Mouse (Mus musculus) forebrain, embryonic 12.5 days (tissue): ENCODE data around the gene Colgalt1. TPM values are rescaled to one million over a fixed set of nuclear protein-coding genes. Genes with fewer than 3 reads are reported as not detected.

ENCODE experiments used
- microRNA-seq: library from miRNA; unstranded; fragments of <30 nt; microRNA quantifications from one replicate; pipeline ENCODE4, GENCODE M21; 2017
- polyA plus RNA-seq: library from polyadenylated mRNA; unstranded; fragments of >200 nt; fragmentation: Nextera tagmentation; extraction: Ambion mirVana; gene quantifications from 2 replicates; pipeline ENCODE4 v1.2.1, GENCODE M21; 2016

Colgalt1 gene
- polyA plus RNA-seq, 1 experiment from 2014 or later = 42.7 TPM

Small RNA genes lying within 50 kb of the gene (microRNA-seq; reads per million reads assigned to microRNA genes)
- gene Mir6769b = 0.73 reads per million

Other genes starting within 250 kb of the Colgalt1 start
- 76.7 and 77.1 TPM in 2 replicates for gene Use1, start 244.2 kb upstream of the Colgalt1 start, polyA plus RNA-seq
- gene Ocel1, start 239.7 kb upstream of the Colgalt1 start, polyA plus RNA-seq = 3.2 and 4.4 TPM in 2 replicates
- 31.5 and 35.3 TPM in 2 replicates for gene Nr2f6, start 229.0 kb upstream of the Colgalt1 start, polyA plus RNA-seq
- gene Ushbp1, start 215.2 kb upstream of the Colgalt1 start, polyA plus RNA-seq = 3.2 and 4.6 TPM in 2 replicates
- gene Babam1, start 214.1 kb upstream of the Colgalt1 start, polyA plus RNA-seq = 89.4 and 110 TPM in 2 replicates
- gene Ankle1, start 205.0 kb upstream of the Colgalt1 start, polyA plus RNA-seq = 34.2 and 38.0 TPM in 2 replicates
- gene Abhd8, start 147.3 kb upstream of the Colgalt1 start, polyA plus RNA-seq = 99.3 and 99.8 TPM in 2 replicates
- gene Mrpl34, start 146.0 kb upstream of the Colgalt1 start, polyA plus RNA-seq = 207 and 219 TPM in 2 replicates
- 146 and 155 TPM in 2 replicates for gene Dda1, start 141.8 kb upstream of the Colgalt1 start, polyA plus RNA-seq
- 11.1 and 13.4 TPM in 2 replicates for gene Ano8, start 125.0 kb upstream of the Colgalt1 start, polyA plus RNA-seq
- 12.6 and 15.1 TPM in 2 replicates for gene Gtpbp3, start 122.9 kb upstream of the Colgalt1 start, polyA plus RNA-seq
- gene Plvap, start 99.2 kb upstream of the Colgalt1 start, polyA plus RNA-seq = 27.6 and 30.2 TPM in 2 replicates
- gene Ccdc194, start 85.3 kb upstream of the Colgalt1 start, polyA plus RNA-seq = 0.20 and 0.21 TPM in 2 replicates
- 8.4 and 8.5 TPM in 2 replicates for gene Bst2, start 73.5 kb upstream of the Colgalt1 start, polyA plus RNA-seq
- gene Mvb12a, start 68.1 kb upstream of the Colgalt1 start, polyA plus RNA-seq = 48.1 and 52.1 TPM in 2 replicates
- gene Tmem221, start 52.1 kb upstream of the Colgalt1 start, polyA plus RNA-seq = 0.19 TPM in 1 of 2 replicates, not detected in the other
- gene Nxnl1, start 44.4 kb upstream of the Colgalt1 start, polyA plus RNA-seq = not detected in 2 replicates
- 44.6 and 45.2 TPM in 2 replicates for gene Slc27a1, start 42.1 kb upstream of the Colgalt1 start, polyA plus RNA-seq
- 199 and 208 TPM in 2 replicates for gene Pgls, start 18.8 kb upstream of the Colgalt1 start, polyA plus RNA-seq
- gene Fam129c, start 13.3 kb upstream of the Colgalt1 start, polyA plus RNA-seq = 4.3 and 5.6 TPM in 2 replicates
- gene Unc13a, start 60.8 kb downstream of the Colgalt1 start, polyA plus RNA-seq = 13.7 and 16.0 TPM in 2 replicates
- 2.5 and 2.9 TPM in 2 replicates for gene Jak3, start 65.3 kb downstream of the Colgalt1 start, polyA plus RNA-seq
- gene Insl3, start 78.2 kb downstream of the Colgalt1 start, polyA plus RNA-seq = not detected in 2 replicates
- gene B3gnt3, start 90.8 kb downstream of the Colgalt1 start, polyA plus RNA-seq = 0.36 and 0.72 TPM in 2 replicates
- gene Fcho1, start 114.7 kb downstream of the Colgalt1 start, polyA plus RNA-seq = 38.4 and 38.9 TPM in 2 replicates